Mouse (Mus musculus): ENCODE measurements around the gene Rnf180.
"Not testable (repeated sequence)": the region's sequence is repeated elsewhere in the genome, so short reads cannot be mapped to it uniquely, and the experiment has no call there.

Gene Rnf180

GRCm38 (mm10) chr13:105294715-105295114 lies at the start of gene Rnf180:
TSS of gene Rnf180 (minus strand) at chr13:105294815.
- no peak for DNase-seq (ENCODE audit: low spot score)

- no peak for DNase-seq (ENCODE audit: low spot score)
These were observed 36.8 kb upstream of the Rnf180 start for GRCm38 (mm10) chr13:105331199-105331968.

- DNase-seq (ENCODE audit: low spot score): no peak
These were observed 32.3 kb upstream of the Rnf180 start for GRCm38 (mm10) chr13:105326946-105327345.

- no peak for DNase-seq (ENCODE audit: low spot score)
These were observed 22.3 kb upstream of the Rnf180 start for GRCm38 (mm10) chr13:105316926-105317325.

- DNase-seq (ENCODE audit: low spot score): no peak
These were observed 21.4 kb upstream of the Rnf180 start for GRCm38 (mm10) chr13:105316009-105316408.

GRCm38 (mm10) chr13:105312763-105313162 lies 18.1 kb upstream of the Rnf180 start:
- DNase-seq (ENCODE audit: low spot score): no peak

GRCm38 (mm10) chr13:105310562-105310961 lies 15.9 kb upstream of the Rnf180 start:
- DNase-seq (ENCODE audit: low spot score): not testable (repeated sequence)

- no peak for DNase-seq (ENCODE audit: low spot score)
These were observed 10.9 kb upstream of the Rnf180 start for GRCm38 (mm10) chr13:105305513-105305912.

GRCm38 (mm10) chr13:105304054-105304453 lies 9.4 kb upstream of the Rnf180 start:
- DNase-seq (ENCODE audit: low spot score): no peak

GRCm38 (mm10) chr13:105300009-105300346 lies 5.4 kb upstream of the Rnf180 start:
- DNase-seq (ENCODE audit: low spot score): no peak

- no peak for DNase-seq (ENCODE audit: low spot score)
These were observed 4.8 kb upstream of the Rnf180 start for GRCm38 (mm10) chr13:105299162-105300008.

- no peak for DNase-seq (ENCODE audit: low spot score)
These were observed 591 bp downstream of the Rnf180 start for GRCm38 (mm10) chr13:105293781-105294667.

- DNase-seq (ENCODE audit: low spot score): no peak
These were observed 2.8 kb downstream of the Rnf180 start for GRCm38 (mm10) chr13:105291816-105292215.

- no peak for DNase-seq (ENCODE audit: low spot score)
These were observed 4.0 kb downstream of the Rnf180 start for GRCm38 (mm10) chr13:105290594-105290993.

GRCm38 (mm10) chr13:105290021-105290420 lies 4.6 kb downstream of the Rnf180 start:
- DNase-seq (ENCODE audit: low spot score): no peak

- no peak for DNase-seq (ENCODE audit: low spot score)
These were observed 15.1 kb downstream of the Rnf180 start for GRCm38 (mm10) chr13:105279397-105280018.

GRCm38 (mm10) chr13:105270394-105271094 lies 24.1 kb downstream of the Rnf180 start:
- DNase-seq (ENCODE audit: low spot score): no peak

- no peak for DNase-seq (ENCODE audit: low spot score)
These were observed 27.2 kb downstream of the Rnf180 start for GRCm38 (mm10) chr13:105267464-105267863.

GRCm38 (mm10) chr13:105266746-105267145 lies 27.9 kb downstream of the Rnf180 start:
- peak; percentile 41 for DNase-seq (ENCODE audit: low spot score)

GRCm38 (mm10) chr13:105256757-105257433 lies 37.7 kb downstream of the Rnf180 start:
- no peak for DNase-seq (ENCODE audit: low spot score)

Data from c-Kit-positive CD71-positive TER-119-positive erythroid progenitor cells, embryonic 14.5 days (primary cell).